Mouse (Mus musculus): ENCODE results near the gene Ankle1.

The Ankle1 gene

GRCm38 (mm10) chr8:71405401-71406098 is at the start of gene Ankle1:
TSS of gene Ankle1 (plus strand) at chr8:71406010.
- peak; percentile 96 for DNase-seq (ENCODE audit: low read depth, low spot score)

DNA sequence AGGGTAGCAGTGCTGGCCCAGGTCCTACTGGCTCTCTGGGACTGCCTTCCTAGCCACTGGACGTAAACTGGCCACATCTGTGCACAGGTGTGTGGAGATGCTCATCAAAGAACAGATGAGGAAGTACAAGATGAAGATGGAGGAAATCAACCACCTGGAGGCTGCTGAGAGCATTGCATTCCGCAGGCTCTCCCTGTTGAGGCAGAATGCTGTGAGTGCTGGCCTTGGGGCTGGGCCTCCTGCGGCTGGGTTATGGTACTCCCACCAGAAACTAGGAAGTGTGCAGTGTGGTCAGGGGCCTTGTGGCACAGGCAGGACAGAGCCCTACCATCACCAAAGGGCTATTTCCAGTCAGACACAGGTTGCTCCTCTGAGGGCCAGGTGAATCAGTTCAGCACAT is 47.8 kb upstream of the Ankle1 start:
- no peak for DNase-seq (ENCODE audit: low read depth, low spot score)

DNA sequence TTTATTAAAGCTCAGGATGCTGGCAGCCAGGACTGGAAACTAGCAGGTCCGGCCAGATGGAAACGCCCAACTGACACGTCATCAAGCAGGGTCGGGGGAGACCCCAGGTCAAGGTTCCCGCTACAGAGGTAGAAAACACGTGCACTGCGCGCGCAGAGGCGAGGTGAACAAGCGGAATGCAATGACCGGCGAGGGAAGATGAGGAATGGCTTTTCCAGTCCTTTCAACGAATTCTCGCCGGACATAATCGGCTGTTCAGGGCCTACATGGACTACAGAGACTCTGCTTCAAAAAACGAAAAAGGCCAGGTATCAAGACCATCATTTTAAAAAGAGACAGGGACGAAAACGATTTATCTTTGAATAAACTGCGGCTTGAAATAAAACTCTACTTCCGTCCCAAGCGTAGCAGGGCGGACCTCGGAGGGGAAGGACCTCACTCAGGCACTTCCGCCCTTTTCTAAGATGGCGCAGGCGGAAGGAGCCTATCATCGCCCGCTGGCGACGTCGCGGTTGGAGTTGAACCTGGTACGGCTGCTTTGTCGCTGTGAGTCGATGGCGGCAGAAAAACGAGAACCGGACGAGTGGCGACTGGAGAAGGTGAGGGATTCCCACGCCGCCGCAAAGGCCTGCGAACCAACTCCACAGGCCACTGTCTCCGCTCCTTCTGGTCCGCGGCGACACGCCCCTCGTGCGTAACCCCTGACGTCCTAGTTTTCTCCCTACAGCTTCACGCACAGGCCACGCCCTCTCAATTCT is 38.9 kb upstream of the Ankle1 start, which contains the start of gene Use1:
Gene Use1, plus strand, starts transcription at position 78 of the 758 bp plus-strand sequence.
- DNase-seq (ENCODE audit: low read depth, low spot score) = peak; percentile 99

DNA sequence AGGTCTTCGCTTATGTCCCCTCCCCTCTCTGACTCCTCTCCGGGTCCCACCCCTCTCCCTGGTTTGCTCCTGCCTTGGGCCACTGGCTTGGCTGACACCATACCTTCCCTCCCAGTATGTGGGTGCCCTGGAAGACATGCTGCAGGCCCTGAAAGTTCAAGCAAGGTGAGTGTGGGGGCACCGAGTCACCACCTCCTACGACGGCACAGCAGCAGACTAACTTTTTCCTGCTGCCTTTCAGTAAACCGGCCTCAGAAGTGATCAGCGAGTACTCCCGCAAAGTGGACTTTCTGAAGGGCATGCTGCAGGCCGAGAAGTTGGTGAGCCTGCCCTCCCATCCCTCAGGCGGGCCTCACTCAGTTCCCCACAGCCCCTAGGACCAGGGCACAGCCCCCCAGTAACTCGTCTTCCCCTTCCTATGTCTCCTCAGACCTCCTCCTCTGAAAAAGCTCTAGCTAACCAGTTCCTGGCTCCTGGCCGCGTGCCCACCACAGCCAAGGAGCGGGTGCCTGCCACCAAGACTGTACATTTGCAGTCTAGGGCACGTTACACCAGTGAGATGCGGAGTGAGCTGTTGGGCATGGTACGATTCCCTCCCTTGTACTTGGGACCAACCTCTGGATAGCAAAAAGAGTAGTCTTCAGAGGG is 38.2 kb upstream of the Ankle1 start:
- no peak for DNase-seq (ENCODE audit: low read depth, low spot score)

- DNase-seq (ENCODE audit: low read depth, low spot score) = no peak
Observed at GRCm38 (mm10) chr8:71368366-71368765, 37.4 kb upstream of the Ankle1 start.

- no peak for DNase-seq (ENCODE audit: low read depth, low spot score)
Observed at GRCm38 (mm10) chr8:71369040-71369718, 36.6 kb upstream of the Ankle1 start.

- DNase-seq (ENCODE audit: low read depth, low spot score) = no peak
Observed at GRCm38 (mm10) chr8:71370711-71371235, 35.0 kb upstream of the Ankle1 start.

DNA sequence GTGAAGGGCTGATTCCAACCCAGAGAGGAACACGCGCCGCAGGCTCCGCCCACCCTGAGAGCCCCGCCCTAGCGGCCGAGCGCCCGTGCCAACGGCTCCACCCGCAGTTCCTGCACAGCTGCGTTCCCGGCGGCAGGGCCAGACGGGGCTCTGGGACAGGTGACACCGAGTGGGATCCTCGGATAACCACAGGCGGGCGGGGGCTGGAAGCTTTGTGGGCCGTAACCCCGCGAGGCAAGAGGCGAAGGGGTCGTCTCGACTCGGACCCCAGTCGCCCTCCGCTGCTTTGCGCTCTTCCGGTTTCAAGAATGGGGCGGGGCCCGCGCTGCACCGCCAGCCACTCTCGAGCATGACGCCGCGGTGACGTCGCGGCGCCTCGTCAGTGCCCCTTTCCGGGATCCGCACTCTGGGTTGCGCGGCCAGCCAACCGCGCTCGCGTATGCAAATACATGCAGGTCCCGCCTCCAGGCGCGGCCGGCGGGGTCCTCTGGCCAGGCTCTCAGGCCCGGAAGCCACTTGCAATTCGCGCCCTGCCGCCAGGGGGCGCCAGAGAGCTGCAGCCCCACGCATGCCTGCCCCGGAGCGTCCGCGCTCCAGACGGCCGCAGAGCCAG is 34.5 kb upstream of the Ankle1 start, which contains the start of gene Ocel1:
Gene Ocel1, plus strand, starts transcription at position 63 of the 613 bp plus-strand sequence.
- DNase-seq (ENCODE audit: low read depth, low spot score) = peak; percentile 100

- DNase-seq (ENCODE audit: low read depth, low spot score) = no peak
Observed at GRCm38 (mm10) chr8:71372427-71372826, 33.4 kb upstream of the Ankle1 start.

DNA sequence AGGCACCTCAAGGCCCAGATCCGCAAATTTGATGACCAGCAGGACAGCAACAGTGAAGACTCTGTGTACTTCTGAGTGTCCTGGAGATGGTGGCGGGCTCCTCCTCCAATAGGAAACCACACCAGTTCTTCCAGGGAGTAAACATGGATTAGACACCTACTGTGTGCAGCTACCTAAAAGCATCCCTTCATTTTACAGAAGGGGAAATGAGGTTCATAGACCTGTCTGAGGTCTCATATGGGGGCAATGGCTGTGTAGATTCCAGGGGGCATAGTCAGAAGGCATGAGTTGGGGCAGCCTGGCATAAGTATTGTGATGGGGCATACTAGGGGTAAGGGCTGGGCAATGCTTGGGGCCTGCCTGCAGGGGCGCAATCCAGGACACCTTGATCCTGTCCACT is 32.8 kb upstream of the Ankle1 start:
- DNase-seq (ENCODE audit: low read depth, low spot score) = no peak

DNA sequence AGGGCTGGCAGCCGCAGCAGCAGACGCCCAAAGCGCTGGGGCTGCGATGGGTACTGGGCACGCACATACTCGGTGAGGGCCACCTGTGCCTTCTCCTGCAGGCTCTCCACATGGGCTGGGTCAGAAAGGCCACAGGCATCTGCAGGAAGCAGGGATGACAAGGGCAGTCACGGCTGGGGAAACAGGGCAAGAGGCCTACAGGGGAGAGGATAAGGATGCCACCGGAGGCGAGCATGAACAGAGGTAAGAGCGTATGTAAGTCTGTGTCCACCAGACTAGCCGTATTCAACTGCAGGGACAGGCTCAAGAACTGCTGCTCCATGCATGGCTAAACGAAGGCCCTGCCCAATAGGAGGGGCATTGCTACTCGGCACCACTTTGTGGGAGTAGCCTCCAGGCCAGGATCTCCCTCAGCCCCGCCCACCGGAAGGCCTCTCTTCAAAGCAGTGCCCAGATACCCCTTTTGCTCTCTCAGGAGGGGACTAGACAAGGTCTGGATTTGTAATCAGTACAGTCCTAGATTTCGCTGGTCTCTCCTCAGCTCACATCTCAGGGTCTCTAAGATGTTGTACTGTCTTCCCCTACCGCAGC is 31.1 kb upstream of the Ankle1 start:
- peak; percentile 56 for DNase-seq (ENCODE audit: low read depth, low spot score)

DNA sequence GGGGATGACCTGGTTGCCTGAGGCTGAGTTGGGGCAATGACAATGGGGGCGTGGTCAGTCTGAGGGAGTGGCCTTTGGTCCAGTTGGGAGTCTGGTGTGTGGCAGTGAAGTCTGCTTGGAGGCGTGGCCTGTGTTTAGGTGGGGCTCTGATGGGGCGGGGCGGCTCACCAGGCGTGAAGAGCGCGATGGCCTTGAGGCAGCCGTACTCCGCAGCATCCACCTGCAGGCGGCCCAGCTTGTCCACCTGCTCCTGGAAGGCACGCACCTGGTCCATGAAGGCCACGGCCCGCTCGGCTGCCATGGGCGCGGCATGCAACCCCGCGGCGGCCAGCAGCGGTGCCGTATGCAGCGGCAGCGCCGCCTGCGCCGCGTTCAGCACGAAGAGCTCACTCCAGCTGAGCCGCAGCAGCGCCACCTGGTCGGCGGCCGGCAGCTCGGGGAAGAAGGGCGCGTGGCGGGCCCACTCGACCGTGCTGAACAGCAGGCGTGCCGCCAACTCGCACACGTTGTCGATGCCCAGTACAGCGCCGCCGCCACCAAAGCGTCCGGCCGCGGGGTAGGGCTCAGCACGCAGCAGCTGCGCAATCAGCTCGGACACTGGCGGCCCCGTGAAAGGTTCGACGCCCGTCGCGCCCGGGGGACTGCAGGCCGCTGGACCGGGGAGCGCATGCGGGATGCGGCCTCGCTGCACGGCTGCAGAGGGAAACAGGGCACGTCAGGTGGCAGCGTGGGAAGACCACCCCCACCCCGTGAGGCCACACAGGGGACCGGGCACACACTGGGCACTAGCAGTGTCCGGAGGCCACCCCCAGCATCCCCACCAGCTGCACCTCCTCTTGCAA is 30.0 kb upstream of the Ankle1 start:
- DNase-seq (ENCODE audit: low read depth, low spot score) = peak; percentile 90

DNA sequence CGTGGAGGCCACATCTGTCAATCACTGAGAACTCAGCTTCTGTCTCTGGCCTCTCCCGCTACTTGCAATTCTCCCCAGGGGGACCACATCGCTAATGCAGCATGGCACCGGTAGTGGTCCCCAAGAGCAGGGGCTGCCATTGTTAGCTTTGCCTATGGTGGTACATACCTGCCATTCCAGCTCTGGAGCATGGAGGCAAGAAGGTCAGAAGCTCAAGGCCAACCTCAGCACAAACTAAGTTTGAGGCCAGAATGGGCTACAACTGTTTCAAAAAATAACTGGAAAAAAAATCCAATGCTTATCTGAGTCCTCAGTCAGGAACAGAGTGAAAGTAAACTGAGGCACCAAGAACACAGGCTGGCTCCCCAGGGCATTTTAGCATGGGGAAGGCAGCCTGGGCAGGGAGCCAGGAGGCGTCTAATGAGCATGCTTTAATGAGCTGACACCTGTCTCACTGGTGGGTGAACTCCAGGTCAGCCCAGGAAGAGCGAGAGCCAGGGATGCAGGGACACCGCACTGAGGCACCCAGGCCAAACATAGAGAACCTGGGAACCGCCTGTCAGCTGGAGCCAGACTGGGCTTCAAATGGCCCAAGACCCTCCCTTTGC is 29.3 kb upstream of the Ankle1 start:
- DNase-seq (ENCODE audit: low read depth, low spot score) = peak; percentile 22

DNA sequence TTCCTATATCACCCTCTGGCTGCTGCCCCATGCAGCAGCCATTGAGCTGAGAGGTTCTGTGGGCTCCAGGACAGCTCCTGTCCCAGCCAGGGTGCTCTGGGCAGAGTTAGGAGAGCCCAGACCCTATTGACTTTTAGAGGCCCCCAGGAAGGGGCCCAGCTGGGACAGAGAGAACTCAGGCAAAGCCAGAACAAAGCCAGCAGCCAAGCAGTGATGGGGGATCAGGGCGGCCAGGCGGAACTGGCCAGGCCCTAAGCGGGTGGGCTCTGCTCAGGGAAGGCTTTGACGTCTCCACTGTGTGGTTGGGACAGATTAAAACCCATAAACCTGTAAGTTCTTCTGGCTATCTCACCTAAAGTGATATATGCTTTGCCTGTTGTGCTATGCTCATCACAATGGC is 26.8 kb upstream of the Ankle1 start:
- no peak for DNase-seq (ENCODE audit: low read depth, low spot score)

GRCm38 (mm10) chr8:71379512-71380075 is 26.2 kb upstream of the Ankle1 start:
- DNase-seq (ENCODE audit: low read depth, low spot score) = no peak

DNA sequence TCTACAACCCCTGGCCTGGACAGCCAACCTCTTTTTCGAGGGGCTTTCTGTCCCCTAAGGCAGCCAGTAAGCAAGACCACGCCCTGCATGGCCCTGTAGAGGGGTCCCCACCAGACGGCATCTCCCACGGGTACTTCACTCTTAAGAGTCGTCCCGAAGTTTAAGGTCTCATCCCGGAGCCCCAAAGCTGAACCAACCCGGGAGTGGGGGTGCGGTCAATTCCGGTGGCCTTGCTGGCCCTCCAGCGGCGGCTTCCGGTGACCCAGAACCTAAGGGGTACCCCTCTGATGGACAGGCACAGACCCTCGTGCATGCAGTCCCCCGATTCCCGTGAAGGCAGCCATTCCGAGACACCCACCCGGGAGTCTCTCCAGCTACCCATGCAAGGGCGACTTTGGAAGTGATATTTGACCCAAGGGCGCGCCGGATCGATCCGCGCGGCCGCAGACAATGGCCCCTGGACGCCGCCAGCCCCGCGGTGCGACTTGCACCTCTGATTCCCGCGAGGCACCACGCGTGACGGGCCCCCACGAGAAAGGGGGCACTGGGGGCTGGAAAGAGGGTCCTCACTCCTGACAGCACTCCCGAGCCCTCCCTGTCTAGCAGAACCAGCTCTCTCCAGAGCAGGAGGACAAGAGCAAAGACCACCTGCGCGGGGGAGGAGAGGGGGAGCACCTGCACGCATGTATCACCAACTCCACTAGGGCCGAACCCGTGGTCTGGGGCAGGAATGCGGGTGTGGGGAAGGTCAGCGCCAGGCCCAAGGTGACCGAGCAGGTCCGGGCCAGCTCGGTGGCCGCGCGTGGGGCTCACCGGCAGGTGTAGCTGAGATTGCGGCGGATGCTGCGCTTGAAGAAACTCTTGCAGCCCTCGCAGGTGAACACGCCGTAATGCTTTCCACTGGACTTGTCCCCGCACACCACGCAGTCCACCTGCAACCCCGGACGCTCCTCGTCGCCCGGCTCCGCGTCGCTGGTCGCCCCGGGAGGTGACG is 25.3 kb upstream of the Ankle1 start:
- DNase-seq (ENCODE audit: low read depth, low spot score) = peak; percentile 48

DNA sequence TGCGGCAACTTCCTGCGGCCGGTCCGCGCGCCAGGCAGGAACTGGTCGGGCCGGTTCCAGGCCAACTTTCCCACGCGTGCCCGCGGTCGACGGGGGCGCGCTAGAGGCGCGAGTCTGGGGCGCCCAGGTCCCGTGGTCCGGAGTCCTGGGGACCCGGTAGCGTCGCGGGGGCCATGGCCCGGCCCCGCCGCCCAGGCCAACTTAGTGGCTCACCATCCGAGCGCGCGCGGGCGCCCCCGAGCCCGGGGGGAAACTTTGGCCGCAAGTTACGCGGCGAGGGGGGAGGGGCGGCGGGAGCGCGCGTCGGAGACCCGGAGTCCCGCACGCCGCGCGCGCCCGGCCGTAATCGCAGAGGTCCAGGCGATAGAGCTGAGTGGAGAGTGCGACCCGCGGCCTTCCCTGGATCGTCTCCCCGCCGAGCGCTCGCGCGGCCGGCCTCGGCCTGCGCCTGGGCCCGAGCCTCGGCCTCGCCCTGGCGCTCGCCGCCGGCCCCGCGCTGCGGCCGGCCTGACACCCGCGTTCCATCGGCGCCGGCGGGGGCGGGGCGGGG is 24.3 kb upstream of the Ankle1 start, which contains the start of gene Nr2f6:
Gene Nr2f6, minus strand, starts transcription at position 540 of the 550 bp plus-strand sequence.
- DNase-seq (ENCODE audit: low read depth, low spot score) = peak; percentile 85
